Mouse (Mus musculus) retina, adult 2 months (tissue): Measurements from ENCODE around the gene Cers1.

ENCODE experiments used
- DNase-seq: peaks from one replicate; pipeline ENCODE4 v3.0.0-alpha.2; 2012; ENCODE audit warnings: low read depth, low spot score

Gene Cers1

DNA sequence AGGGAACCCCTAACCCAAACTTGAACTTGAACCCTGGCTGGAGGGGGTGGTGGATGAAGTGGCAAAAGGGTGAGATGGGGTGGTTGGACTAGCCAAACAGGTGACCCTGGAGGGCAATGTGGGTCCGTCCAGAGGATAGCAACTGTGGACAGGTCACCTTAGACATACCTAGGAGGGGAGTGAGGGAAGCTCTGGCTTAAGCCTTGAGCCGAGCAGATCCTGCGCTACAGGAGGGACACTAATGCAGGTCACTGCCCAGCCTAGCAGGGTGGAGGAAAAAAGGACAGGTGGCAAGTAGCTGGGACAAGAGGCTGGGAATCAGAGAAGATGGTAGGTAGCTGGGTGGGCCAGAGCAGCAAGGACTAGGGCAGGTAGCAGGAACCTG lies 36.4 kb downstream of the Cers1 start:
- no peak for DNase-seq

- DNase-seq = no peak
Measured at GRCm38 (mm10) chr8:70352657-70353151, 37.1 kb downstream of the Cers1 start.

GRCm38 (mm10) chr8:70353194-70353817 lies 37.7 kb downstream of the Cers1 start, which contains the start of gene Upf1:
Gene Upf1 (minus strand): TSS chr8:70353278.
- DNase-seq = peak; percentile 99

DNA sequence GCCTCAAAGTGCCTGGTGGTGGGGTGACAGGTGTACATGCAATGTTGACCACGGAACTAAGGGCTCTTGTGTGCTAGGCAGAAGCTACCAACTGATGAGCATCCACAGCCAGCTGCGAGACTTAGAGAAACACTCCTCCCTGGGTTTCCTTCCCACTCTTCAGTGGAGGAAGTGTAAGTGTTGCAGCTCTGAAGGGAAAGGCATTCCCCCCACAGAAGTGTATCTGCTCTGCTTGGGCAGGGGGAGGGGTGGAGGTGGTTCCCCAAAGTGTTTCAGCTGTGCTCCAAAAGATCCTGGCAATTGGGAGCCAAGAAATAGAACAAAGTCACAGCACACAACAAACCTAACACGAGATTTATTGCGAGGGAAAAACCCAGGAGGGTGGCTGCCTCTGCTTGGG lies 38.4 kb downstream of the Cers1 start:
- no peak for DNase-seq

- DNase-seq = no peak
Measured at GRCm38 (mm10) chr8:70356111-70356510, 40.5 kb downstream of the Cers1 start.

DNA sequence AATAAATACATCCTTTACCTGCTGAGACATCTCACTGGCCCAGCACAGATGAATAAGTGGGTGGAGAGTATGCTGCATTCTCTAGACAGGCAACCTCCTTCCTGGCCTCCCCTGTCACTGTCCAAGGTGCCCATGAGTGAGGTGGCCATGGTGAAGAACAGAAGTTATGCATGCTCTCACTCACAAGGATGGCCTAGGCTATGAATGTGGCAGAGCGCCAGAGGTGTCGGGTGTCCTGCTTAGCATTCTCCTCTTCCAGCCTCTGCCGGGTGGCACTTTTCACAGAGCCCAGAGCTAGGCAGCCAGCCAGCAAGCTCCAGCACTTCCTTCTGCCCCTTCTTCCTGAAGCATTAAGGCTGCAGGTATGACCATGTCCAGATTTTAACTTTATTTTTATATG lies 43.8 kb downstream of the Cers1 start:
- DNase-seq = no peak

DNA sequence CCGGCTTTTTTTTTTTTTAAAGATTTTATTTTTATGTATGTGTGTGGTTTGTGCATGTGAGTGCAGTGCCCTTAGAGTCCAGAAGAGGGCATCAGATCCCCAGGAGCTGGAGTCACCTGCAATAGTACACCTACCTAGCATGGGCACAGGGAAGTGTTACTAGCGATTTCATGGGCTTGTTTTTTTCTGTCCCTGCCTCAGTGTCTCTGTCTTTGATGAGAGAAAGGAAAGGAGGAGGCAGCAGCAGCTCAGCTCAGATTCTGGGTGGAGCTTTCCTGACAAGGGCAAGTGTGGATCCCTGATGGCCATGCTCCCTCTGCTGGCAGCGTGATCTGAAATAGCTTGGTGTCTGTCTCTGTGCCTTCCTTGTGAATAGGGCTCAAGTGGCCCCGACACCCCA lies 45.2 kb downstream of the Cers1 start:
- no peak for DNase-seq

- no peak for DNase-seq
Measured at GRCm38 (mm10) chr8:70361484-70362032, 46.0 kb downstream of the Cers1 start.

DNA sequence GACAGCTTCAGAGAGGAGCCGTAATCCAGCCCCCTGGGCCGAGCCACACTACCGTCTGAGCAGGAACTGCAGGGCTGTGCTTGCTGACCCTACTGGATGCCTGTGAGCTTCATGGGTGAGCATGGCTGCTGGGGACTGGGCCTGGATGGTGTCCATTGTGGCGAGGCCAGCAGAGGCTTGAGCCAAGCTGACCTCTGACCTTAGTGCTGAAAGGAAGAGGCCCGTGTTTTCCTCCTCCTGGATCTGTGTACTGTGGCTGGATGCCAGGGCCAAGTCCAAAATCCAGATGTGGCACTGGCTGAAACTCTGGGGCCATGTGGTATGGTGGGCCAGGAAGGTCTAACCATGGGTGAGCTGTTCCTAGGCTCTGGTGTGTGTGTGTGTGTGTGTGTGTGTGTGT lies 48.5 kb downstream of the Cers1 start:
- DNase-seq = no peak

GRCm38 (mm10) chr8:70366588-70366987 lies 51.0 kb downstream of the Cers1 start:
- DNase-seq = no peak

DNA sequence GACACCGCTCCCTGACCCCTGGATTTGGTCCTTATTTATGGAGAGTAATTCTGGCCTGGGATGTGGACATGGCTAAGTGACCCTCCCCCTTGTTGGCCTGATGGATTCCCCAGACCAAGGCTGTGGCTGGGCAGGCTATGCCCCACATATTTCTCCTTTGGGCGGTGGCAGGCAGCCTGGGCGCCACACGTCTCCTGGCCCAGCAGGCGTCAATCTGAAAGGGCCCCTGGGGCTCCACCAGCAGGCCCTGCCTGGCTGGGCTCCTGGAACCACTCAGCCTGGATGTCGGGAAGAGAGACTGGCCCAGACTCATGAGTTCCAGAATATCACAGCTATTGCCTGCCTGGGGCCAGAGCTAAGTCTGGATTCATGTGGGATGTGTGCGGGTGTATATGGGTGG lies 54.9 kb downstream of the Cers1 start:
- no peak for DNase-seq

DNA sequence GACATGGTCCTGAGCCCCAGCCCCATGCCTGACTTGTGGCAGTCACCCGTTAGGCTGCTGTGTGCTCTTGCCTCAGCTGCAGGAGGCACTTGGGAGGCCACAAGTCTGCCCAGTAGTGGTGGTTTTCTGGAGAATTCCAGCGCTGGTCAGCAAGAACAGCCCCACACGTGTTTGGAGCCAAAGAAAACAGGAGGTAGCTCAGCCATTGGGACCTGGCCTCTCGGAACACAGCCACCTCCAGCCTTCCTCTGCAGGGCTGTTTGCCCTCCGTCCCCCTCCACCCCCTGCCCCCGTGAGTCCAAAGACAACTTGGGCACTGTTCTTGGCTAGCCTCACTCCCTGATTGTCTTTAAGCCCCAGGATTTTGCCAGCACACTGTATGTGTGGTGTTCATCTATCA lies 56.4 kb downstream of the Cers1 start:
- DNase-seq = no peak

- no peak for DNase-seq
Measured at GRCm38 (mm10) chr8:70373397-70374317, 58.1 kb downstream of the Cers1 start, which contains the start of gene Comp. Gene Comp (plus strand): TSS chr8:70373558.

DNA sequence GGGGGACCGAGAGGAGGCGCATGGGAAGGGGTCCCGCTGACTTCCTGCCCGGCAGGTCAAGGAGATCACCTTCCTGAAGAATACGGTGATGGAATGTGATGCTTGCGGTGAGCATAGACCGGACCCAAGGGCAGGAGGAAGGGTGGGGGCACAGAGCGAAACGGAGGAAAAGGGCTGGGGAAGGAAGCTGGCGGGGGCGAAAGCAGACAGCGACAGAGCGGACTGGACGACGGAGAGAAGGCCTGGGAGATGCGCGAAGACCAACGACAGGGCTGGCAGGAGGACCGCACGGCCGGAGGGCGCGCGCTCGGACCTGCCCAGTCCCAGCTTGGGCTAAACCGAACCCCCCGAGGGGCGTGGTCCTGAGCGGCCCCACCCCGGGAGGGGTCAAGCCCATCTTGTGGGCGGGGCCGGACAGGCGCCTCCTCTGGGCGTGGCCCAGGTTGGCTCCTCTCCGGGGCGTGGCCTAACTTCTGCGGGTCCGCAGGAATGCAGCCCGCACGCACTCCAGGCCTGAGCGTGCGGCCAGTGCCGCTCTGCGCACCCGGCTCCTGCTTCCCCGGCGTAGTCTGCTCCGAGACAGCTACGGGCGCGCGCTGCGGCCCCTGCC lies 58.8 kb downstream of the Cers1 start:
- DNase-seq = peak; percentile 66

DNA sequence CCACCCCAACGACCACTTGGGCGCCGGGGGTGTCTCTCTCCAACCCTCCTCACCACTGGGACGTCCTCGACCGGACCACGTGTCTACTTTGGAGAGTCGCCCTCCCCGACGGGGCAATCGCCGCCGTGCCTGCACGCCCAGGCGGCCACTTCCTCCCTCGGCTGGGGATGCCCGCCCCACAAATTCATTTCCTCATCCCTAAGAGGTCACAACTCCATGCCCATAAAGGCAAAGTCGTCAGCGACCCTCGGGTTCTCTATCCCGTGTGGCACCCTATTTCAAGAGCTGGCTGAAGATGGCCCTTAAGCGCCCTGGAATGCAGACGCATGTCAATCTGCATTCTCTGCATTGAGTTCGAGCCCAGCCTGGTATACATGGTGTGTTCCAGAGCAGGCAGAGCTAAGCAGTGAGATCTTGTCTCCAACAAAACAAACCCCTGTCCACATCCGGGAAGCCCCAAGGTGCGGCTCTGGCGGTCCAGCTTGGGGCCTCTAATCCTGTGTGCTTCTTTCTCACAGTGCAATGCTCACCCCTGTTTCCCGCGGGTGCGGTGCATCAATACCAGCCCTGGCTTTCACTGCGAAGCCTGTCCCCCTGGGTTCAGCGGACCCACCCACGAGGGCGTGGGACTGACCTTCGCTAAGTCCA lies 59.8 kb downstream of the Cers1 start:
- DNase-seq = no peak

- DNase-seq = no peak
Measured at GRCm38 (mm10) chr8:70376275-70376741, 60.7 kb downstream of the Cers1 start.

DNA sequence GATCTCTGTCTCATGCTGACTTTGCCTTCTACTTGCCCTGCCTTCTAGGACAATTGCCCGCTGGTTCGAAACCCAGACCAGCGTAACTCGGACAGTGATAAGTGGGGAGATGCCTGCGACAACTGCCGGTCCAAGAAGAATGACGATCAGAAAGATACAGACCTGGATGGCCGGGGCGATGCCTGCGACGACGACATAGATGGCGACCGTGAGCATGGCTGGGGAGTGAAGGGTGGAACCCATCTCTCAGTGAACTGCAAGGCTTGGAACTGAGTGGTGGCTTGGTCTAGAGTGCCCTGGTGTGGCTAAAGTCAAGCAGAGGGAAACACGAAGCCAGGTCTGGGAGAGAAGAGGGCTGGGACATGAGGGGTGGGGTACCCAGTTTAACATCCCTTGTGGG lies 61.5 kb downstream of the Cers1 start:
- no peak for DNase-seq

DNA sequence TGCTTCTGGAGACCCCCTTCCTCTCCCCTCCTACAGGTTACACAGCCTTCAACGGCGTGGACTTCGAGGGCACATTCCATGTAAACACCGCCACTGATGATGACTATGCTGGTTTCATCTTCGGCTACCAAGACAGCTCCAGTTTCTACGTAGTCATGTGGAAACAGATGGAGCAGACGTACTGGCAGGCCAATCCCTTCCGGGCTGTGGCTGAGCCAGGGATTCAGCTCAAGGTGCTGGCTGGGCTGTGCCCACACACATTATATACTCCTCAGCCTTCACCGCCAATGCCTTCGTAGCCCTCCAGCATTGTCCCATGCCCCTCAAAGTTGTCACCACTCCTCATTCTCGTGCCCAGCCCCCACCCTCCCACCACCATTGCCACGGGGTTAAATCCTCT lies 64.5 kb downstream of the Cers1 start:
- DNase-seq = no peak
